Mouse (Mus musculus) layer of hippocampus, adult 18-20 months (tissue): ENCODE data around the gene Add2. TPM values are rescaled to one million over a fixed set of nuclear protein-coding genes. Genes with fewer than 3 reads are reported as not detected.
"Not testable (repeated sequence)": the region's sequence is repeated elsewhere in the genome, so short reads cannot be mapped to it uniquely, and the experiment has no call there.

Source experiments
- DNase-seq, 2 experiments: peaks; one replicate each; pipeline ENCODE4 v3.0.0; 2022; ENCODE audit warnings: low spot score in 2 of 2
- long read RNA-seq: library from polyadenylated mRNA; stranded (forward); transcript quantifications from one replicate; pipeline ENCODE4 v2.0.0, GENCODE M21; 2021
- total RNA-seq, 2 experiments: library from RNA; stranded (reverse); gene quantifications; 2 replicates each; pipeline ENCODE4 v1.2.3; 2021

Gene Add2
- total RNA-seq = 100 to 1,000 TPM; 267 to 269 TPM
- long read RNA-seq, full-length matches to known transcripts = 7 of 134 reads
- long read RNA-seq, partial matches to known transcripts = 84 of 134 reads
- long read RNA-seq, other reads (novel, unspliced or antisense) = 43 of 134 reads

- peak; percentile 54 to 78 for DNase-seq
Measured at GRCm38 (mm10) chr6:86028601-86029322, at the start of gene Add2. TSS of gene Add2 (plus strand) at chr6:86028681.

GRCm38 (mm10) chr6:85978736-85979135 is 49.7 kb upstream of the Add2 start:
- not testable (repeated sequence) for DNase-seq

DNA sequence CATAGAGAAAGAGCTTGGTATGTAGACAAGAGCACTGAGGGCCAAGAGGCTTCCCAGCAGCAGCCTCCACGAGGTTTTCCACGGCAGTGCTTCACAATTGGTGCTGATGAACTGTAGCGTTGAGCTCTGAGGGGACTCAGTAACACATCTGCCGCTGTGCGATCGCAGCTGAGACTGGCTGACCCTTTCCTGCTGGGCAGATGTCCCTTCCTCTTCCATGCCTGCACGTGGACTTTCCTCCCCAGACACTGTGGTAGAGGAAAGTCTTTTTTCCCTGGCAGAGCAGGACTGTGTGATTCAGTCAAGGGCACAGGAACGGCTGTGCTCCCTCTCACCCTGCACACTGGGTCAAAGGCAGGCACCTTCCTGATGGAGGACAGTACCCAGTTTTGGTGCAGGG is 44.1 kb upstream of the Add2 start:
- no peak for DNase-seq

GRCm38 (mm10) chr6:85989570-85989969 is 38.9 kb upstream of the Add2 start:
- DNase-seq = not testable (repeated sequence)

- not testable (repeated sequence) for DNase-seq
Measured at GRCm38 (mm10) chr6:85990774-85991173, 37.7 kb upstream of the Add2 start.

DNA sequence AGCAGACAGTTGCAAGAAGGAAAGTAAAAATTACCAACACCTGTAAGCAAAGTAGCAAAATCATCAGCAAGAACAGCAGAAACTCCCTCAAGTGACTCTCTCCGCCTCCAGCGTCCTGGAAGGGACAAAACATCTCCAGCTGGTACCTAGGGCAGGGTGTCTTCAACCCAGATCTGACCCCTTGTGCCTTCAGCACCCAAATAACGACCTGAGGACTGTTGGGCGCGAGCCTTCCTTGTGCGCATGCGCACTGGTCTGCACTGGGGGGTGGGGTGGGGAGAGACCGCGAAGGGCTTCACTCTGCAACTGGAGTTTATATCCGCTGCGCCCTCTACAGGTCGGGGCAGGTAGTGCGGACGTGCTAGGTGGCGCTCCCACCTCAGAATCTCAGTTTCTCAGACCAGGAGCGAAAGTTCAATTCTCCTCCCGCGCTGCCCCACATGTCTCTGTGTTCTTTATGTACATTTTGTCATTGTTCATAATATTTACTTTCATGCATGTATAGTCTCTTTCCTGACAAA is 25.0 kb upstream of the Add2 start:
- DNase-seq = no peak

DNA sequence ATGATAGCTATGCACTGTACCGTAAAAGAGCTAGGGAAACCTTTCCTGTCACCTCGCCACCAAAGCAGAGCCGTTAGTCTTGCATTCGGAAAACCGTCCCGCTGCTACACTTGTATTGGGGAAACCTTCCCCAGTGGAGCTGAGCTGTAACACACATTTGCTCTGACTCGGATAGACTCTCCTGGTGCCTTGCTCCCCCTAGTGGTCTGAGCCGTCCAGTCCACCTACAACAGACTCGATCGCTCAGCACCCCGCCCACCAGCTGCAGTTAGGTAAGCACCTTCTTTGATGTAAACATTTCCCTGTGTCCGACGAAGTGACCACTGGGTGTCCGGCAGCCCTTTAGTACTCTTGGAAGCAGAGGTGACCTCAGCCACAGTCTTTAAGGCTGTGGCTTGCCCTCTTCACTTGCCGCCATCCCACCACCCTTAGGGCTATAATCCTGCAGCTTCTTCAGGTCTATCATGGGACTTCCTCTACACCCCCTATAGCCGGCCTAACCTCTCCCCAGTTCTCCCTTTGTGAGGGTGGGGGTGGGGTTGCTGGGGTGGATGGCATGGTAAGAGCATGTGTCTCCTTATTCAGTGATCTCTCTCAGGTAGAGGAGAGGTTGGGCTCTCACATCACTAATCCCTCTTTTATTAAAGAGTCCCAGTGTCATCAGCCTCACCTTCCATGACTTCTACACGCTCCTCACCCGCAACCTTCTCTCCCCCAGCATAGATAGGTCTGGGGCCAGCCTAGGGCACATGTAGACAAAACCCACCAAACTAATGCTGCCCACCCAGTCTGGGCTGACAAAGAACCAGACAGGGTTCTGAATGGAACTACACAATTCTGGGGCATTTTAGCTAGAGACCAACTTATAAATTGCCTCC is 24.0 kb upstream of the Add2 start:
- peak; percentile 58 to 79 for DNase-seq

- peak; percentile 39 to 79 for DNase-seq
Measured at GRCm38 (mm10) chr6:86009980-86010379, 18.5 kb upstream of the Add2 start.

DNA sequence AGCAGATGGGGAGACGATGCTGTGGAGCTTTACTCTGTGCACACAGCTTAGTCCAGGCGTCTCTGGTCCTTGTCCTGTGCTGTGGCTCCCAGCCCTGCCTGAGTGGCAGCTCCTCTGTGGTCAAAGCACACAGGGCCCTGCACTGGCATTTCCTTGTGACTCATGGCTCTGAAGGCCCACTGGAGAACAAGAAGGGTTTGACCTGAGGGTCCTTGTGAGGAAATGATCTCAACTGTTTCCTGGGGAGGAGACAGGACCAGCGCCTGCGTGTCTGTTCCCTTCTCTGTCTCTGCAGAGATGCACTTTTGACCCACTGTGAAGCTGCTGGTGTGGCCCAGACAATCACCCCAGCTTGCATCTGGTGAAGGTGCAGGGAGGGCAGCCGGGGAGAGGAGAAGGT is 13.7 kb upstream of the Add2 start:
- not testable (repeated sequence) for DNase-seq

GRCm38 (mm10) chr6:86015871-86016270 is 12.6 kb upstream of the Add2 start, which contains the start of gene Figla:
TSS of gene Figla (plus strand) at chr6:86016171.
- DNase-seq = no peak

GRCm38 (mm10) chr6:86016793-86017350 is 11.6 kb upstream of the Add2 start:
- no peak for DNase-seq

DNA sequence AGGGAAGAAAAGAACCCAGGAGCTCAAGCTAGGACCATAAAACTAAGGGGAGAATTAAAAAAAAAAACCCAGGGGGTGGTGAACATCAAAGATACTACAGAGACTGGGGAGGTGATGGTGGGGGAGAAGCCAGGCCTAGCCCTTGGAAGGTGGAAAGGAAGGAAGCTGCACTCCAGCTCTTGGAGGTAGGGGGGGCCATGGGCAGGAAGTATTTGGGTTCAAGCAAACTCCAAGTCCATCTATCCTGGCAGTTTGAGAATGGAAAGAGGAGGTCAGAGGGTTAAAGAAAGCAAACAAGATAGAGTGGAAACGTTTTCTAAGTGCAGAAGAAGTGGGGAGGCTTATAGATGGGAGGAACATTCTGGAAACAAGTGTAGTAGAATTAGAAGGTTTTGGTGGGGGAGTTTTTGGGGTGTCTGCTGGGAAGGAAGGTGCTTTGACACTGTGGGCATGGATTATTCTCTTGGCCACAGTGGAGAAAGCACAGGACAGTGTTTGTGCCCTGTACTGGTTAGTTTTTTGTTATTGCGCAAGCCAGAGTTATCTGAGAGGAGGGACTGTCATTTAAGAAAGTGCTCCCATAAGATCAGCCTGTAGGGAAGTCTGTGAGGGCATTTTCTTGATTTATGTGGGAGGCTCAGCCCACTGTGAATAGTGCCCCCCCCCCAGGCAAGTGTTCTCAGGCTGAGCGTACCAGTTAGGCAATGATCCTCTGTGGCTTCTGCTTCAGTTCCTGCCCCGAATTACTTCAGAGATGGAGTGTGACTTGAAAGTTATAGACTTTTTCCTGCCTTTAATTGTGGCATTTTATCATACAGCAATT is 8.9 kb upstream of the Add2 start:
- no peak for DNase-seq

- no peak for DNase-seq
Measured at GRCm38 (mm10) chr6:86020948-86021347, 7.5 kb upstream of the Add2 start.

DNA sequence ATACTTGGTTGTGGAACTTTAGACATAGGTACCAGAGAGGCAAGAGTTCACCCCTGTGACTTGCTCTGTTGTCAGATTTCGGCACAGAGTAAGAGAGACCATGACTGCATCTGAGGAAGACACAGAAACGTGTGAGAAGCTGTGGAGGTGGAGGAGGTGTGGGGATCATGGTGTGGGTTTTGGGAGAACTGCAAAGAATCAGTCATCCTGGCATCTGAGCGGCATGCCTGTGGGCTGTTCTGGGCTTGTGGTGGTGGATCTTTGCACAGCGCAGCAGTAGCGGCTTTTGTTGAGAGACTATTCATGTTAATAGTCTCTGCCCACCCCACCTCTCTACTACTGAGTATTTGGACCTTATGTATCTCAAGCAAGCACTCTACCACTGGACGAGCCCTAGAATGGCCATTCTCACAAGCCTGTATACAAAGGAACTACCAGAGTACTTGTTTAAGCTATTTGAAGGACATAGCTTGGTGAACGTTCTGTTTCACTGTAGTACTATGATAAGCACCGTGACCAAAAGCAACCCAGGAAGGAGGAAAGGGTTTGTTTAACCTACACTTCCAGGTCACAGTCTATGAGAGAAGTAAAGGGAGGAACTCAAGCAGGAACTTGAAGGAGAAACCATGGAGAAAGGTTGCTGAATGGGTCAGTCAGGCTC is 1.7 kb upstream of the Add2 start:
- DNase-seq = peak in 1 of 2 experiments; percentile 63

DNA sequence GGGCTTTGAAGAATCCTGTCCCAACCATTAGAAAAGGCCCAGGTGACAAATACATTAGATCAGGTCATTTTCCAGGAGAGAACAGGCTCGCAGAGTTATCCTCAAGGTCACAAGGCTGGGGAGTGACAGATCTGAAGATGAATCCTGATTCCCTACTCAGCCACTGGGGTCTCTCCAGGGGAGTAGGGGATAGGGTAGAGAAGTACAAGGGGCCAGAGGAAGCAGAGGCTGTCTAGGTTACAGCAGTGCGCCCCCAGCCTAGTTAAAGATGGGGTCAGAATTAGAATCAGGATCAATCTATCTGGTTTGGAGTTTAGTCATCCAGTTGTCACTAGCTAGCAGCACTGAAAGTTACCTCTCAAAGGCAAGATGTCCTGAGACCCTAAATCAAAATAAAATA is 331 bp upstream of the Add2 start:
- DNase-seq = no peak

GRCm38 (mm10) chr6:86029323-86029713 is 837 bp downstream of the Add2 start:
- no peak for DNase-seq

DNA sequence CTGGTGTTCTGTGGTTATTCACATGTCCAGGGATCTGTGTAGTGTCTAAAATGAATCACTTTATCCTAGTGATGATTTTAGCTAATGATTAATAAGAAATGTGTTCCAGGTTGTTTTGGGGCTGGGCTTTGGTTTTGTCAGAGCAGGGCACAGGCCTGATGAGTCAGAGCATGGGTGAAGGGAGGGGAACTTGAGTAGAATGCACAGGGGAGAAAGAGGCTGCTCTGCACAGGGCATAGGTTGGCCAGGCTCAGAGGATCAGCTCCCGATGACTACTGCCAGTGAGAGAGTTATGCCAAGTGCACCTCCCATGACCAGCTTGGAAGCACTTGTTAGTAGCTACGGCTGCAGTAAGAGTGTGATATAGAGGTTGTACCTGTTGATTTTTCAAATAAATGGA is 3.0 kb downstream of the Add2 start:
- no peak for DNase-seq

- no peak for DNase-seq
Measured at GRCm38 (mm10) chr6:86033635-86034034, 5.2 kb downstream of the Add2 start.

DNA sequence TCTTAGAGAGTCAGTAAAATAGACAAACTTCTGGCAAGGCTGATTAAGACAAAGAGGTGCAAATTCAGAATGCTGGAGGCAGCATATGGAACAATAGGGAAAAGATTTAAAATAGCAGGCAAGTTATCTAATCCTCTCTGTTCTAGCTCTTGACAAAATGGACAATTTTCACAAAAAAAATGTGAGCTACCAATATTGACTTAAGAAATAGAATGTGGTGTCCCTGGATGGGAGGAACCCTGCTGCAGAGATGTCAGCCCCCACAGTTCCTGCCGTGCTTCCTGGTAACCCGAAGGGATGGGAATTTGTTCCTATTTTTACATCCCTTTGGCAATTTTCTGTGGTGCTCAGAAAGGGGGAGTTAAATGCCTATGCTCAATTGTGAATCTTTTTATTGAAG is 10.4 kb downstream of the Add2 start:
- peak in 1 of 2 experiments; percentile 71 for DNase-seq

DNA sequence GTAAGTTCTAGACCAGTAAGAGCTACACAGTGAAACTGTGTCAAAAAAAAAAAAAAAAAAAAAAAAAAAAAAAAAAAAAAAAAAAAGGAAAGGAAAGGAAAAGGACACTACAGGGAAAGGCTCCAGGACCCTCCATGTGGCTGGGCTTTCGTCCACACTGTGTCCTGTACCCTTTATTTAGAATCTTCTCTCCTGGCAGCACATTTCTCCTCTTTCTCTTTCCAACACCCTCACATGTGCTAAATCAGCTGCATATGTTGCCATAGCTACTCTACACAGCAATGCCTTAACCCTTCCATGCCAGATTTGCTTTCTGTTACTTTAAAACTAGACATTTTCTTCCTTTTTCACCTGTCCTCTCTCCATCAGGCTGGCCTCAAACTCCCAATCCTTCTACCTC is 11.7 kb downstream of the Add2 start:
- DNase-seq = no peak
